Mouse (Mus musculus): Measurements from ENCODE around the gene Mecom. TPM values are rescaled to one million over a fixed set of nuclear protein-coding genes. Genes with fewer than 3 reads are reported as not detected.

Gene Mecom
- total RNA-seq, 1 experiment, result 2.3 TPM

DNA sequence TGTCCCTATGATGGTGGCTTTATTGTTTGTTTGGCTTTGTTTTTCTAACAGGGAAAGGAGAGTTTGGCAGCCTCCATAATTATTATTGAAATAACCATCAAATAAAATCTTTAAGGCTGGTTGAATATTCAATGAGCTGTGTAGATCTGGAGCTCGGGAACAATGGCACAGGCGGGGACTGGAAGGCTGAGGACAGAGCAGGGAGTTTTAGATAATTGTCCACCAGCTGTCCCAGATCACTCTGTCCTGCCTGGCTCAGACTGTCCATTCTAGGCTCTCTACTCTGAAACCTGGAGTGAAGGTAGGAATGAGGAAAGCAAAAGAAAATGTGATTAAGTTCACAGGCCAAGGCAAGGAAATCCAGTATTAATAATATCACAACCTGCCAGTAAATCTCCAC is 232.9 kb downstream of the Mecom start:
- Histone ChIP-seq H3K4me1 (ENCODE audit: control insufficient read depth in 2 of 2, insufficient read depth in 2 of 2, low read length in 2 of 2, poor library complexity in 1 of 2) (no peaks in the 10 kb centered on the region), H3K36me3 (ENCODE audit: control insufficient read depth, insufficient read depth, low read length, poor library complexity, severe bottlenecking) (no peaks in the 10 kb centered on the region), H3K9ac (ENCODE audit: insufficient read depth, low read depth, low read length, poor library complexity, severe bottlenecking) (no peak overlapping the region), H3K9me3 (ENCODE audit: control insufficient read depth, insufficient read depth, low read depth, low read length) (no peaks in the 10 kb centered on the region), H3K27ac (ENCODE audit: insufficient read depth, low read depth, low read length, poor library complexity, severe bottlenecking) (no peak overlapping the region), H3K4me3 (ENCODE audit: insufficient read depth in 1 of 2, low read depth in 1 of 2, low read length in 2 of 2, poor library complexity in 1 of 2, severe bottlenecking in 1 of 2) (no peak overlapping the region)
- DNase-seq (ENCODE audit: low read depth, low spot score), result no peak
- no peak for TF ChIP-seq HCFC1 (IDR thresholded peaks at IDR 0.05; ENCODE audit: borderline replicate concordance, insufficient read depth, low read length)
- TF ChIP-seq ZC3H11A (IDR thresholded peaks at IDR 0.05; ENCODE audit: borderline replicate concordance, low read depth, low read length), result no peak
- no peak for TF ChIP-seq MAFK (IDR thresholded peaks at IDR 0.05; ENCODE audit: insufficient read depth, low read depth, low read length)
- TF ChIP-seq CHD2 (IDR thresholded peaks at IDR 0.05; ENCODE audit: low read depth, low read length), result no peak
- TF ChIP-seq ZNF384 (IDR thresholded peaks at IDR 0.05; ENCODE audit: low read depth, low read length), result no peak
- in situ Hi-C loops (cut with MboI; ENCODE audit: low sequenced_read_pairs in 2 of 2, unreplicated experiment in 2 of 2), result no loop called here

DNA sequence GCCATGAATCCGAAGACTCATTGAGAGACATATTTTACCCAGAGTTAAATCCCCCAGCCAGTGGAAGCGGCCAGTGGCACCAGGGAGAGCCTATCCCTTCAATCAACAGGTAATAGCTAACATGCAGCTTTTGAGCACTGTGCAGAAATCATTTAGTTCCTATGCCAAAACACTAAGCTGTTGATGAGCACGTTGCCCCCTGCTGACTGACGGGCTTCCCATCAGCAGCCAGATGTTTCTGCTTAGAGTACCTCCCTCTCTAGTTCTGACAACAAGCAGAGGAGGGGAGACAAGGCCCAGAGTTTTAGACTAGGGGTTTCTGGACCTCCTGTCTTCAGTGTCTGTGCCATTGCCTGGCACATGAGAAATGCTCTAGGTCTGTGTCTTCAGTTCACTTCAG is 239.7 kb downstream of the Mecom start:
- DNase-seq (ENCODE audit: low read depth, low spot score), result no peak
- in situ Hi-C loops (cut with MboI; ENCODE audit: low sequenced_read_pairs in 2 of 2, unreplicated experiment in 2 of 2), result no loop called here
- no peaks in the 10 kb centered on the region for H3K36me3 ChIP-seq (ENCODE audit: control insufficient read depth, insufficient read depth, low read length, poor library complexity, severe bottlenecking)
- no peak overlapping the region for H3K27ac ChIP-seq (ENCODE audit: insufficient read depth, low read depth, low read length, poor library complexity, severe bottlenecking)
- TF ChIP-seq ZC3H11A (IDR thresholded peaks at IDR 0.05; ENCODE audit: borderline replicate concordance, low read depth, low read length) (no peak), MAFK (IDR thresholded peaks at IDR 0.05; ENCODE audit: insufficient read depth, low read depth, low read length) (no peak), ZNF384 (IDR thresholded peaks at IDR 0.05; ENCODE audit: low read depth, low read length) (no peak), HCFC1 (IDR thresholded peaks at IDR 0.05; ENCODE audit: borderline replicate concordance, insufficient read depth, low read length) (no peak), CHD2 (IDR thresholded peaks at IDR 0.05; ENCODE audit: low read depth, low read length) (no peak)
- H3K9ac ChIP-seq (ENCODE audit: insufficient read depth, low read depth, low read length, poor library complexity, severe bottlenecking), result no peak overlapping the region
- H3K9me3 ChIP-seq (ENCODE audit: control insufficient read depth, insufficient read depth, low read depth, low read length), result no peaks in the 10 kb centered on the region
- H3K4me1 ChIP-seq (ENCODE audit: control insufficient read depth in 2 of 2, insufficient read depth in 2 of 2, low read length in 2 of 2, poor library complexity in 1 of 2), result no peaks in the 10 kb centered on the region
- no peak overlapping the region for H3K4me3 ChIP-seq (ENCODE audit: insufficient read depth in 1 of 2, low read depth in 1 of 2, low read length in 2 of 2, poor library complexity in 1 of 2, severe bottlenecking in 1 of 2)

DNA sequence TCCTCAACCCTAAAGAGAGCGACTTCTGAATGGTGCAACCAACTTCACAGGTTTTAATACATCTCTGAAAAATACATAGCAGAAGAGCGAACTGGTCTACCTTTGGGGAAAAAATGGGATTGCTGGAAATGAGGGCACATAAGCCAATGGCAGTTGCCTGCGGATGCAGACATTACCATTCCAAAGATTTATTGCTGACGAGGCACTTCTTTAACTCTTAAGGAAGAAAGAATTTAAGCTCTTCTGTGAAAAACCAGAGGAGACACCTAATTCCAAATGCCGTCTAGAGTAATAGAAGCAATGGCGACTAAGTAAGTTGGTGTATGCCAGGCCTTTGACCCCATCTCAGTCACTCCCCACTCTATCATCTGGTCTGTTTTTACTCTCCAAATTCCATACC is 240.2 kb downstream of the Mecom start:
- Histone ChIP-seq H3K4me3 (ENCODE audit: insufficient read depth in 1 of 2, low read depth in 1 of 2, low read length in 2 of 2, poor library complexity in 1 of 2, severe bottlenecking in 1 of 2) (no peak overlapping the region), H3K27ac (ENCODE audit: insufficient read depth, low read depth, low read length, poor library complexity, severe bottlenecking) (no peak overlapping the region), H3K4me1 (ENCODE audit: control insufficient read depth in 2 of 2, insufficient read depth in 2 of 2, low read length in 2 of 2, poor library complexity in 1 of 2) (no peaks in the 10 kb centered on the region), H3K9me3 (ENCODE audit: control insufficient read depth, insufficient read depth, low read depth, low read length) (no peaks in the 10 kb centered on the region), H3K36me3 (ENCODE audit: control insufficient read depth, insufficient read depth, low read length, poor library complexity, severe bottlenecking) (no peaks in the 10 kb centered on the region), H3K9ac (ENCODE audit: insufficient read depth, low read depth, low read length, poor library complexity, severe bottlenecking) (no peak overlapping the region)
- in situ Hi-C loops (cut with MboI; ENCODE audit: low sequenced_read_pairs in 2 of 2, unreplicated experiment in 2 of 2), result no loop called here
- DNase-seq (ENCODE audit: low read depth, low spot score), result no peak
- peak; percentile 83 for TF ChIP-seq MAFK (IDR thresholded peaks at IDR 0.05; ENCODE audit: insufficient read depth, low read depth, low read length)
- no peak for TF ChIP-seq CHD2 (IDR thresholded peaks at IDR 0.05; ENCODE audit: low read depth, low read length)

DNA sequence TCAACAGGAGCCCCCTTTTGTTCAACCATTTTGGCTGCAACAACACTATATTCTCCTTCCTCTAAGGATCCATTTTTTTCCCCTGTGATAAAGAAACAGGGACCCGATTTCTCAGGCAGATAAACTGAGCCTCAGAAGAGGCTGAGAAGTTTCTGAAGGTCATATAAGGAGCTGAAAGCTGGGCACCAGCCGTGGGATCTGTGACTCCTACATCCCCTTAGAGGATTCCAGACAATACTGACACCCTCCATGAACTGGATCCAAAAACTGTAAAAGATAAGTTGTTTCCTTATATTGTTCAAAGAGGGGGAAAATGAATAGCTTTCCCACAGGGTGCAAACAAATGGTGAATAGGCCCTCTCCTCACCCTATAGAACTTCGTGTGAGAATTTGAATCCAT is 241.7 kb downstream of the Mecom start:
- Histone ChIP-seq H3K9ac (ENCODE audit: insufficient read depth, low read depth, low read length, poor library complexity, severe bottlenecking) (no peak overlapping the region), H3K4me3 (ENCODE audit: insufficient read depth in 1 of 2, low read depth in 1 of 2, low read length in 2 of 2, poor library complexity in 1 of 2, severe bottlenecking in 1 of 2) (no peak overlapping the region), H3K4me1 (ENCODE audit: control insufficient read depth in 2 of 2, insufficient read depth in 2 of 2, low read length in 2 of 2, poor library complexity in 1 of 2) (no peaks in the 10 kb centered on the region), H3K9me3 (ENCODE audit: control insufficient read depth, insufficient read depth, low read depth, low read length) (no peaks in the 10 kb centered on the region), H3K27ac (ENCODE audit: insufficient read depth, low read depth, low read length, poor library complexity, severe bottlenecking) (no peak overlapping the region), H3K36me3 (ENCODE audit: control insufficient read depth, insufficient read depth, low read length, poor library complexity, severe bottlenecking) (no peaks in the 10 kb centered on the region)
- no peak for DNase-seq (ENCODE audit: low read depth, low spot score)
- in situ Hi-C loops (cut with MboI; ENCODE audit: low sequenced_read_pairs in 2 of 2, unreplicated experiment in 2 of 2), result no loop called here
- no peak for TF ChIP-seq CHD2 (IDR thresholded peaks at IDR 0.05; ENCODE audit: low read depth, low read length)
- no peak for TF ChIP-seq ZC3H11A (IDR thresholded peaks at IDR 0.05; ENCODE audit: borderline replicate concordance, low read depth, low read length)
- TF ChIP-seq ZNF384 (IDR thresholded peaks at IDR 0.05; ENCODE audit: low read depth, low read length), result no peak
- no peak for TF ChIP-seq HCFC1 (IDR thresholded peaks at IDR 0.05; ENCODE audit: borderline replicate concordance, insufficient read depth, low read length)
- no peak for TF ChIP-seq MAFK (IDR thresholded peaks at IDR 0.05; ENCODE audit: insufficient read depth, low read depth, low read length)

GRCm38 (mm10) chr3:30299460-30299859 is 248.3 kb downstream of the Mecom start:
- no peak overlapping the region for H3K4me3 ChIP-seq (ENCODE audit: insufficient read depth in 1 of 2, low read depth in 1 of 2, low read length in 2 of 2, poor library complexity in 1 of 2, severe bottlenecking in 1 of 2)
- H3K4me1 ChIP-seq (ENCODE audit: control insufficient read depth in 2 of 2, insufficient read depth in 2 of 2, low read length in 2 of 2, poor library complexity in 1 of 2), result no peaks in the 10 kb centered on the region
- no peak for TF ChIP-seq ZC3H11A (IDR thresholded peaks at IDR 0.05; ENCODE audit: borderline replicate concordance, low read depth, low read length)
- TF ChIP-seq MAFK (IDR thresholded peaks at IDR 0.05; ENCODE audit: insufficient read depth, low read depth, low read length), result no peak
- TF ChIP-seq HCFC1 (IDR thresholded peaks at IDR 0.05; ENCODE audit: borderline replicate concordance, insufficient read depth, low read length), result no peak
- no peak for TF ChIP-seq CHD2 (IDR thresholded peaks at IDR 0.05; ENCODE audit: low read depth, low read length)
- no peak for TF ChIP-seq ZNF384 (IDR thresholded peaks at IDR 0.05; ENCODE audit: low read depth, low read length)
- H3K27ac ChIP-seq (ENCODE audit: insufficient read depth, low read depth, low read length, poor library complexity, severe bottlenecking), result no peak overlapping the region
- no peaks in the 10 kb centered on the region for H3K9me3 ChIP-seq (ENCODE audit: control insufficient read depth, insufficient read depth, low read depth, low read length)
- in situ Hi-C loops (cut with MboI; ENCODE audit: low sequenced_read_pairs in 2 of 2, unreplicated experiment in 2 of 2), result no loop called here
- no peak overlapping the region for H3K9ac ChIP-seq (ENCODE audit: insufficient read depth, low read depth, low read length, poor library complexity, severe bottlenecking)
- no peak for DNase-seq (ENCODE audit: low read depth, low spot score)
- H3K36me3 ChIP-seq (ENCODE audit: control insufficient read depth, insufficient read depth, low read length, poor library complexity, severe bottlenecking), result no peaks in the 10 kb centered on the region
